Mouse (Mus musculus) ES-E14 (cell line): ENCODE results near the gene Myt1l.

Experiments
- CHD2 ChIP-seq: IDR thresholded peaks from 2 replicates; pipeline ENCODE4 v1.6.1; 2014; ENCODE audit warnings: mild to moderate bottlenecking, low read depth, low read length, inconsistent platforms
- HCFC1 ChIP-seq: IDR thresholded peaks from 2 replicates; pipeline ENCODE4 v1.6.1; 2012; ENCODE audit warnings: low read length, inconsistent platforms, borderline replicate concordance; ENCODE audit not compliant: insufficient read depth
- MAFK ChIP-seq: IDR thresholded peaks from 2 replicates; pipeline ENCODE4 v1.6.1; 2014; ENCODE audit warnings: mild to moderate bottlenecking, low read depth, low read length, inconsistent platforms; ENCODE audit not compliant: insufficient read depth
- ZC3H11A ChIP-seq: IDR thresholded peaks from 2 replicates; pipeline ENCODE4 v1.6.1; 2012; ENCODE audit warnings: low read depth, mild to moderate bottlenecking, inconsistent platforms, low read length, borderline replicate concordance
- ZNF384 ChIP-seq: IDR thresholded peaks from 2 replicates; pipeline ENCODE4 v1.6.1; 2012; ENCODE audit warnings: low read depth, low read length, inconsistent platforms

DNA sequence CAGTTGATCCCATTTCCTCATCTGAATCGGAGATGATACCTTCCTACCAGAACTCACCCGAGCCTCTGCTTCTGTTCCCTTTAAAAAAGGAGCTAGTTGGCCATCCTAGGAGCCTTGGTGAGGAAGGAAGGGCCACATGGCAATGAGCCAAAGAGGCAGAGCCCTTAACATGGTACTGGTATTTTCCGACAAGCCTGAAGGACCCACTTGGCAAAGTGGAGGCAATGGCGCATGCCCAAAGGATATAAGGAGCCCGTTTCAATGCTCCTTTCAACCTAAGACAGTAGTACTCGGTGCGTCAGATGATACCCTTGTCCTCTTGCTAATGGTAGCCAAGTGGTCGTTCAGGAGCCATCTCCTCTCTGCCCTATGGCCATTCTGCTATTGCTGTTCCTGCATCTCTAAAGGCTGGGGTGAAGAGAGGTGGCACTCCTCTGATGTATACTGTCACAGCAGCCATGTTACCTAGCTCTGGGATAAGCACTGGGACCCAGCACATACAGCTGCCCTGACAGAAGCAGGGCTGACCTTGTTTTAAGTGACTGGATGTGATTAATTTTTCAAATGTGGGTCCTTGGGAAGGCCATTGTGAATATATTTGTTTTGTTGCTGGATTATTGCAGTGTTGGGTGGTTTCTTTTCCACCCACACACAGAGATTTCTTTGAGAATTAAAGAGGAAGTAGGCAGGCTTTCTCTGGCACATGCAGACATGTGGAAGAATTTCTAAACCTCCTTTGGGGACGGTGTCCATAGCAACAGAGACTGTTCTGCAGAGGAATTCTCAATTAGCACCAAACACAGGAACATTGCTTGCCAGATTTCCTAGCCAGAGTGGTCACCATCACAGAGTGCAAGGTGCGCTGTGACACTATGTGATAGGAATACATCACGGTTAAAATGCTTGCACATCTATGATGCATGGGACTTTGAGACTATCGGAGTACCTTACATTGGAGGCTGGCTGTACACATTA is 169.6 kb downstream of the Myt1l start:
- TF ChIP-seq CHD2, result no peak
- TF ChIP-seq HCFC1, result no peak
- no peak for TF ChIP-seq ZNF384
- no peak for TF ChIP-seq MAFK
- TF ChIP-seq ZC3H11A, result no peak
